Mouse (Mus musculus): ENCODE data around the gene Abca7. TPM values are rescaled to one million over a fixed set of nuclear protein-coding genes. Genes with fewer than 3 reads are reported as not detected.

Abca7 gene
- polyA plus RNA-seq, 1 experiment from 2014 or later: 3.1 TPM

GRCm38 (mm10) chr10:79988506-79989271 is 7.6 kb upstream of the Abca7 start, which contains the start of gene Cnn2:
Cnn2 (plus strand) TSS chr10:79988584.
- Histone ChIP-seq H3K9ac (replicated peaks) (peak within 1 kb of the TSS; percentile 73), H3K4me1 (ENCODE audit: insufficient read depth) (peaks cover 31% of the 10 kb centered on the region), H3K4me3 (ENCODE audit: low read depth, low read length) (peak within 1 kb of the TSS; percentile 63), H3K27ac (ENCODE audit: low read depth) (peak within 1 kb of the TSS; percentile 88), H3K4me2 (ENCODE audit: low read depth, low read length) (peak within 1 kb of the TSS; percentile 78), H3K27me3 (ENCODE audit: insufficient read depth, low read length) (peaks cover 14% of the 10 kb centered on the region), H3K9me3 (ENCODE audit: low read length) (no peaks in the 10 kb centered on the region), H3K36me3 (replicated peaks; ENCODE audit: insufficient read depth, low read length) (peaks cover 12% of the 10 kb centered on the region)
- DNase-seq: peak; percentile 50
- ATAC-seq: no peak
- WGBS (ENCODE audit: insufficient replicate concordance): under 1% methylated on average over 59 of the region's 59 CpGs
- no peak for TF ChIP-seq CTCF (IDR thresholded peaks at IDR 0.05; ENCODE audit: low read depth)
- TF ChIP-seq EP300 (IDR thresholded peaks at IDR 0.05; ENCODE audit: low read depth): no peak

- Histone ChIP-seq H3K9ac (replicated peaks) (peak overlapping the region; percentile 73), H3K36me3 (replicated peaks; ENCODE audit: insufficient read depth, low read length) (peaks cover 12% of the 10 kb centered on the region), H3K27me3 (ENCODE audit: insufficient read depth, low read length) (peaks cover 14% of the 10 kb centered on the region), H3K4me1 (ENCODE audit: insufficient read depth) (peaks cover 33% of the 10 kb centered on the region), H3K4me2 (ENCODE audit: low read depth, low read length) (peak overlapping the region; percentile 78), H3K4me3 (ENCODE audit: low read depth, low read length) (peak overlapping the region; percentile 63), H3K27ac (ENCODE audit: low read depth) (peak overlapping the region; percentile 78), H3K9me3 (ENCODE audit: low read length) (no peaks in the 10 kb centered on the region)
- DNase-seq (no peak), ATAC-seq (no peak)
- 49% methylated on average over 8 of the region's 8 CpGs for WGBS (ENCODE audit: insufficient replicate concordance)
- TF ChIP-seq CTCF (IDR thresholded peaks at IDR 0.05; ENCODE audit: low read depth) (no peak), EP300 (IDR thresholded peaks at IDR 0.05; ENCODE audit: low read depth) (no peak)
Measured at GRCm38 (mm10) chr10:79989272-79989786, 7.0 kb upstream of the Abca7 start.

- Histone ChIP-seq H3K9me3 (ENCODE audit: low read length) (no peaks in the 10 kb centered on the region), H3K9ac (replicated peaks) (peak overlapping the region; percentile 38; the same call in 1 of the 2 replicates), H3K4me3 (ENCODE audit: low read depth, low read length) (peak overlapping the region; percentile 63), H3K27me3 (ENCODE audit: insufficient read depth, low read length) (peaks cover 14% of the 10 kb centered on the region), H3K27ac (ENCODE audit: low read depth) (peak overlapping the region; percentile 48; the same call in 1 of the 2 replicates), H3K4me1 (ENCODE audit: insufficient read depth) (peaks cover 38% of the 10 kb centered on the region), H3K4me2 (ENCODE audit: low read depth, low read length) (peak overlapping the region; percentile 78), H3K36me3 (replicated peaks; ENCODE audit: insufficient read depth, low read length) (peaks cover 12% of the 10 kb centered on the region)
- TF ChIP-seq CTCF (IDR thresholded peaks at IDR 0.05; ENCODE audit: low read depth): no peak
- TF ChIP-seq EP300 (IDR thresholded peaks at IDR 0.05; ENCODE audit: low read depth): no peak
- WGBS (ENCODE audit: insufficient replicate concordance): 58% methylated on average over 15 of the region's 15 CpGs
- ATAC-seq: no peak
- DNase-seq: no peak
Measured at GRCm38 (mm10) chr10:79989870-79990269, 6.4 kb upstream of the Abca7 start.

- 69% methylated on average over 12 of the region's 12 CpGs for WGBS (ENCODE audit: insufficient replicate concordance)
- no peak for DNase-seq
- Histone ChIP-seq H3K27ac (ENCODE audit: low read depth) (no peak overlapping the region), H3K4me2 (ENCODE audit: low read depth, low read length) (0 out of 2 replicates have a peak overlapping the region, but pooled peaks have one; percentile 9), H3K27me3 (ENCODE audit: insufficient read depth, low read length) (peaks cover 14% of the 10 kb centered on the region), H3K4me3 (ENCODE audit: low read depth, low read length) (no peak overlapping the region), H3K9ac (replicated peaks) (no peak overlapping the region), H3K4me1 (ENCODE audit: insufficient read depth) (peaks cover 39% of the 10 kb centered on the region), H3K36me3 (replicated peaks; ENCODE audit: insufficient read depth, low read length) (peaks cover 12% of the 10 kb centered on the region), H3K9me3 (ENCODE audit: low read length) (no peaks in the 10 kb centered on the region)
- TF ChIP-seq CTCF (IDR thresholded peaks at IDR 0.05; ENCODE audit: low read depth) (no peak), EP300 (IDR thresholded peaks at IDR 0.05; ENCODE audit: low read depth) (no peak)
- no peak for ATAC-seq
Measured at GRCm38 (mm10) chr10:79991099-79991498, 5.2 kb upstream of the Abca7 start.

- TF ChIP-seq CTCF (IDR thresholded peaks at IDR 0.05; ENCODE audit: low read depth) (peak; percentile 47), EP300 (IDR thresholded peaks at IDR 0.05; ENCODE audit: low read depth) (no peak)
- ATAC-seq (no peak), DNase-seq (no peak)
- WGBS (ENCODE audit: insufficient replicate concordance): 88% methylated on average over 6 of the region's 6 CpGs
- peaks cover 34% of the 10 kb centered on the region for H3K4me1 ChIP-seq (ENCODE audit: insufficient read depth)
- H3K4me2 ChIP-seq (ENCODE audit: low read depth, low read length): 0 out of 2 replicates have a peak overlapping the region, but pooled peaks have one; percentile 9
- H3K9me3 ChIP-seq (ENCODE audit: low read length): no peaks in the 10 kb centered on the region
- no peak overlapping the region for H3K9ac ChIP-seq (replicated peaks)
- no peak overlapping the region for H3K4me3 ChIP-seq (ENCODE audit: low read depth, low read length)
- peaks cover 12% of the 10 kb centered on the region for H3K36me3 ChIP-seq (replicated peaks; ENCODE audit: insufficient read depth, low read length)
- no peak overlapping the region for H3K27ac ChIP-seq (ENCODE audit: low read depth)
- peaks cover 14% of the 10 kb centered on the region for H3K27me3 ChIP-seq (ENCODE audit: insufficient read depth, low read length)
Measured at GRCm38 (mm10) chr10:79991548-79991947, 4.7 kb upstream of the Abca7 start.

GRCm38 (mm10) chr10:79994397-79995115 is 1.7 kb upstream of the Abca7 start:
- Histone ChIP-seq H3K36me3 (replicated peaks; ENCODE audit: insufficient read depth, low read length) (peaks cover 18% of the 10 kb centered on the region), H3K9ac (replicated peaks) (peak overlapping the region; percentile 46), H3K4me2 (ENCODE audit: low read depth, low read length) (peak overlapping the region; percentile 38), H3K4me1 (ENCODE audit: insufficient read depth) (peaks cover 23% of the 10 kb centered on the region), H3K9me3 (ENCODE audit: low read length) (no peaks in the 10 kb centered on the region), H3K27ac (ENCODE audit: low read depth) (peak overlapping the region; percentile 66), H3K27me3 (ENCODE audit: insufficient read depth, low read length) (0 out of 2 replicates have a peak, but pooled peaks cover 2% of the 10 kb centered on the region), H3K4me3 (ENCODE audit: low read depth, low read length) (no peak overlapping the region)
- TF ChIP-seq CTCF (IDR thresholded peaks at IDR 0.05; ENCODE audit: low read depth): no peak
- peak; percentile 67 for DNase-seq
- ATAC-seq: no peak
- 48% methylated on average over 16 of the region's 16 CpGs for WGBS (ENCODE audit: insufficient replicate concordance)
